Mouse (Mus musculus): Measurements from ENCODE around the gene Ccdc13.

DNA sequence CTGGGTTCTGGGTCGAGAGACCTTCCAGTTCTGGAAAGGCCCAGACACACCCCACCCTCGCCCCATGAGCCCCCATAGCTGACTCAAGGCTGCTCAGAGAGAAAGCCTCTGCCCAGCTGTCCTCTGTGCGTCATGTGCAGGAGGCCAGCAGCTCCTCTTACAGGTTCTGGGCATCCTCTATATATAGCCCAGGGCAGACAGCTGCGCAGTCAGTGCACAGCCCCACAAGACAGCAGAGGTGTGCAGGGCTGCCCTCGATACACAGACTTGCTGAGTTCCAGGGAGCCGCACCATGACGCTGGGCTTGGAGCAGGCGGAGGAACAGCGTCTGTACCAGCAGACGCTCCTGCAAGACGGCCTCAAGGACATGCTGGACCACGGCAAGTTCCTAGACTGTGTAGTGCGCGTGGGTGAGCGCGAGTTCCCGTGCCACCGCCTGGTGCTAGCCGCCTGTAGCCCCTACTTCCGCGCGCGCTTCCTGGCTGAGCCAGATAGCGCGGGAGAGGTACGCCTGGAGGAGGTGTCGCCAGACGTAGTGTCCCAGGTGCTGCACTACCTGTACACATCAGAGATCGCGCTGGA is 61.7 kb downstream of the Ccdc13 start, which contains the start of gene Klhl40:
- no peak for TF ChIP-seq POLR2A (IDR thresholded peaks at IDR 0.05; ENCODE audit: borderline replicate concordance, extremely low read depth, insufficient read depth, insufficient read length, poor library complexity, severe bottlenecking)
- no peak for TF ChIP-seq CTCF (IDR thresholded peaks at IDR 0.05; ENCODE audit: borderline replicate concordance, extremely low read depth, insufficient read depth, insufficient read length)
